Mouse (Mus musculus) heart, postnatal 0 days (tissue): ENCODE measurements around the gene Serpina10. TPM values are rescaled to one million over a fixed set of nuclear protein-coding genes. Genes with fewer than 3 reads are reported as not detected.
"Not testable (repeated sequence)": the region's sequence is repeated elsewhere in the genome, so short reads cannot be mapped to it uniquely, and the experiment has no call there.

Source experiments
- ATAC-seq: fragments of 200-750 bp; cut with Nextera tagmentation; 2 replicates; pipeline ENCODE4 v1.8.0; 2017; ENCODE audit warnings: low read depth, moderate number of reproducible peaks, moderate library complexity; ENCODE audit not compliant: insufficient read depth
- DNase-seq: peaks from one replicate; pipeline ENCODE4 v3.0.0-alpha.2; 2016; ENCODE audit warnings: low spot score
- H3K27ac ChIP-seq: fragments of 300-500 bp; sonication (generic); 2 replicates; pipeline ENCODE4 v1.5.1; 2014; ENCODE audit warnings: low read depth, mild to moderate bottlenecking
- H3K27me3 ChIP-seq: fragments of 300-500 bp; sonication (generic); 2 replicates; pipeline ENCODE4 v1.6.1; 2014; ENCODE audit warnings: low read length, mixed read lengths; ENCODE audit not compliant: control insufficient read depth, insufficient read depth
- H3K36me3 ChIP-seq: fragments of 300-500 bp; sonication (generic); replicated peaks from 2 replicates; pipeline ENCODE4 v1.6.1; 2014; ENCODE audit warnings: low read length, mixed read lengths; ENCODE audit not compliant: control insufficient read depth, insufficient read depth
- H3K4me1 ChIP-seq: fragments of 300-500 bp; sonication (generic); 2 replicates; pipeline ENCODE4 v1.6.1; 2014; ENCODE audit warnings: antibody characterized with exemption; ENCODE audit not compliant: control insufficient read depth, insufficient read depth
- H3K4me2 ChIP-seq: fragments of 300-500 bp; sonication (generic); 2 replicates; pipeline ENCODE4 v1.6.1; 2014; ENCODE audit warnings: low read depth, mild to moderate bottlenecking, low read length, moderate library complexity
- H3K4me3 ChIP-seq: fragments of 300-500 bp; sonication (generic); 2 replicates; pipeline ENCODE4 v1.5.1; 2014; ENCODE audit warnings: low read depth, low read length
- H3K9ac ChIP-seq: fragments of 300-500 bp; sonication (generic); replicated peaks from 2 replicates; pipeline ENCODE4 v1.6.1; 2014; ENCODE audit warnings: low read depth, low read length, mixed read lengths
- H3K9me3 ChIP-seq: fragments of 300-500 bp; sonication (generic); replicated peaks from 2 replicates; pipeline ENCODE4 v1.6.1; 2016; ENCODE audit warnings: low read length; ENCODE audit not compliant: control insufficient read depth
- CTCF ChIP-seq: IDR thresholded peaks from 2 replicates; pipeline ENCODE4 v1.5.1; 2016; ENCODE audit warnings: antibody characterized with exemption, control low read depth, low read depth
- EP300 ChIP-seq: IDR thresholded peaks from 2 replicates; pipeline ENCODE4 v1.6.1; 2016; ENCODE audit warnings: antibody characterized with exemption, low read depth
- WGBS: fragments of 180-500 bp; shearing (Covaris S2); extraction: QIAGEN DNeasy Blood & Tissue Kit; methylation state at CpG from one replicate; pipeline ENCODE4 v1.1.7; 2014; 5-methylcytosine and 5-hydroxymethylcytosine counted together
- polyA plus RNA-seq: library from polyadenylated mRNA; unstranded; fragments of >200 nt; fragmentation: Nextera tagmentation; extraction: Ambion mirVana; gene quantifications from 2 replicates; pipeline ENCODE4 v1.2.1, GENCODE M21; 2015
- total RNA-seq: library from RNA; depleted of rRNA; stranded (reverse); fragments of >200 nt; gene quantifications from 2 replicates; pipeline ENCODE4 v1.2.3, GENCODE M21; 2014; ENCODE audit warnings: low replicate concordance; rRNA removed

Gene Serpina10
- not detected in 2 replicates for total RNA-seq
- not detected in 2 replicates for polyA plus RNA-seq

GRCm38 (mm10) chr12:103631203-103631612, at the start of gene Serpina10:
Serpina10 (minus strand) TSS chr12:103631444.
- TF ChIP-seq EP300 (no peak), CTCF (no peak)
- ATAC-seq (no peak), DNase-seq (no peak)
- Histone ChIP-seq H3K4me1 (no peaks in the 10 kb centered on the region), H3K27me3 (no peaks in the 10 kb centered on the region), H3K4me2 (no peak within 1 kb of the TSS), H3K9ac (no peak within 1 kb of the TSS), H3K9me3 (no peaks in the 10 kb centered on the region), H3K36me3 (no peaks in the 10 kb centered on the region), H3K4me3 (no peak within 1 kb of the TSS), H3K27ac (no peak within 1 kb of the TSS)
- 59% methylated on average over 3 of the region's 3 CpGs for WGBS

GRCm38 (mm10) chr12:103679853-103680252, 48.6 kb upstream of the Serpina10 start:
- not testable (repeated sequence) for H3K27me3 ChIP-seq, H3K36me3 ChIP-seq, H3K9ac ChIP-seq, H3K27ac ChIP-seq, DNase-seq, ATAC-seq, H3K4me2 ChIP-seq, H3K4me1 ChIP-seq, H3K4me3 ChIP-seq, H3K9me3 ChIP-seq
- 93% methylated on average over 1 of the region's 1 CpGs for WGBS

GRCm38 (mm10) chr12:103676039-103676438, 44.8 kb upstream of the Serpina10 start, which contains the start of gene Serpina16:
Serpina16 (minus strand) TSS chr12:103676139.
- 83% methylated on average over 1 of the region's 1 CpGs for WGBS
- no peak within 1 kb of the TSS for H3K4me2 ChIP-seq
- H3K36me3 ChIP-seq = no peaks in the 10 kb centered on the region
- TF ChIP-seq CTCF = no peak
- TF ChIP-seq EP300 = no peak
- H3K9ac ChIP-seq = no peak within 1 kb of the TSS
- no peaks in the 10 kb centered on the region for H3K27me3 ChIP-seq
- H3K4me1 ChIP-seq = no peaks in the 10 kb centered on the region
- ATAC-seq = no peak
- DNase-seq = no peak
- no peak within 1 kb of the TSS for H3K4me3 ChIP-seq
- H3K9me3 ChIP-seq = no peaks in the 10 kb centered on the region
- H3K27ac ChIP-seq = no peak within 1 kb of the TSS

- WGBS = 68% methylated on average over 2 of the region's 2 CpGs
These were observed 41.9 kb upstream of the Serpina10 start for GRCm38 (mm10) chr12:103673179-103673578.

GRCm38 (mm10) chr12:103671483-103671882, 40.2 kb upstream of the Serpina10 start:
- no peak overlapping the region for H3K4me3 ChIP-seq
- no peak for TF ChIP-seq EP300
- TF ChIP-seq CTCF = no peak
- no peak overlapping the region for H3K4me2 ChIP-seq
- WGBS = 56% methylated on average over 3 of the region's 3 CpGs
- H3K9ac ChIP-seq = no peak overlapping the region
- no peak for DNase-seq
- no peaks in the 10 kb centered on the region for H3K9me3 ChIP-seq
- H3K27me3 ChIP-seq = no peaks in the 10 kb centered on the region
- H3K4me1 ChIP-seq = no peaks in the 10 kb centered on the region
- no peak for ATAC-seq
- H3K36me3 ChIP-seq = no peaks in the 10 kb centered on the region
- H3K27ac ChIP-seq = no peak overlapping the region

More at GRCm38 (mm10) chr12:103673179-103673578, 41.9 kb upstream of the Serpina10 start:
- Histone ChIP-seq H3K27me3 (no peaks in the 10 kb centered on the region), H3K36me3 (no peaks in the 10 kb centered on the region), H3K4me3 (no peak overlapping the region), H3K4me2 (no peak overlapping the region), H3K9ac (no peak overlapping the region), H3K27ac (no peak overlapping the region), H3K4me1 (no peaks in the 10 kb centered on the region), H3K9me3 (no peaks in the 10 kb centered on the region)
- TF ChIP-seq EP300 (no peak), CTCF (no peak)
- DNase-seq (peak; percentile 25), ATAC-seq (no peak)

GRCm38 (mm10) chr12:103670964-103671363, 39.7 kb upstream of the Serpina10 start:
- WGBS = 31% methylated on average over 2 of the region's 2 CpGs
- no peak overlapping the region for H3K27ac ChIP-seq
- H3K9ac ChIP-seq = no peak overlapping the region

More at GRCm38 (mm10) chr12:103670964-103671363, 39.7 kb upstream of the Serpina10 start:
- H3K4me3 ChIP-seq = no peak overlapping the region
- ATAC-seq (no peak), DNase-seq (no peak)
- no peaks in the 10 kb centered on the region for H3K27me3 ChIP-seq
- TF ChIP-seq EP300 = no peak
- TF ChIP-seq CTCF = no peak
- H3K4me1 ChIP-seq = no peaks in the 10 kb centered on the region
- no peaks in the 10 kb centered on the region for H3K36me3 ChIP-seq
- H3K9me3 ChIP-seq = no peaks in the 10 kb centered on the region
- H3K4me2 ChIP-seq = no peak overlapping the region
